Mouse (Mus musculus) CH12.LX (cell line): Measurements from ENCODE around the gene Dpf1. TPM values are rescaled to one million over a fixed set of nuclear protein-coding genes. Genes with fewer than 3 reads are reported as not detected.

Experiments
- DNase-seq: peaks from one replicate; pipeline ENCODE4 v3.0.0-alpha.2; 2013; ENCODE audit errors: extremely low read depth
- H3K27ac ChIP-seq: 2 replicates; pipeline ENCODE4 v1.5.1; 2012; ENCODE audit warnings: low read depth, mild to moderate bottlenecking, control low read depth, moderate library complexity; ENCODE audit not compliant: insufficient read depth
- H3K27me3 ChIP-seq: replicated peaks from 2 replicates; pipeline ENCODE3; 2012; ENCODE audit warnings: inconsistent platforms
- H3K36me3 ChIP-seq, 2 experiments: replicated peaks in 1 of 2; 2 replicates each; pipeline versions ENCODE3 to v1.6.1; 2012; ENCODE audit warnings: inconsistent platforms in 1 of 2, low read length in 1 of 2, mild to moderate bottlenecking in 1 of 2, mixed read lengths in 1 of 2, moderate library complexity in 1 of 2; ENCODE audit not compliant: control insufficient read depth in 1 of 2, insufficient read depth in 1 of 2
- H3K4me1 ChIP-seq, 2 experiments: 2 replicates each; pipeline ENCODE4 v1.6.1; 2012; ENCODE audit warnings: inconsistent platforms in 1 of 2, moderate library complexity in 1 of 2; ENCODE audit not compliant: insufficient read depth in 2 of 2, control insufficient read depth in 1 of 2
- H3K4me2 ChIP-seq: 2 replicates; pipeline ENCODE4 v1.6.1; 2012; ENCODE audit warnings: low read depth, mild to moderate bottlenecking, control low read depth; ENCODE audit not compliant: poor library complexity, insufficient read depth, severe bottlenecking
- H3K4me3 ChIP-seq, 3 experiments: fragments of 150-350 bp in 1 of 3; sonication (generic) in 1 of 3; replicated peaks in 1 of 3; 2 replicates each; pipeline versions ENCODE3 to v1.5.1; 2011 to 2012; ENCODE audit warnings: low read depth in 2 of 3, low read length in 2 of 3, mild to moderate bottlenecking in 2 of 3, moderate library complexity in 2 of 3, control low read depth in 1 of 3, improper control_type of control experiment in 1 of 3, inconsistent platforms in 1 of 3, mixed read lengths in 1 of 3; ENCODE audit not compliant: poor library complexity in 1 of 3
- H3K79me2 ChIP-seq: replicated peaks from 2 replicates; pipeline ENCODE4 v1.6.1; 2012; ENCODE audit warnings: mild to moderate bottlenecking, moderate library complexity; ENCODE audit not compliant: control insufficient read depth, poor library complexity, insufficient read depth, severe bottlenecking; ENCODE audit errors: extremely low read depth
- H3K9ac ChIP-seq: 2 replicates; pipeline ENCODE4 v1.6.1; 2012; ENCODE audit warnings: low read depth, mild to moderate bottlenecking, control low read depth, moderate library complexity; ENCODE audit not compliant: insufficient read depth
- H3K9me3 ChIP-seq: replicated peaks from 2 replicates; pipeline ENCODE3; 2012; ENCODE audit warnings: low read length, inconsistent platforms, mixed read lengths
- BHLHE40 ChIP-seq: IDR thresholded peaks from 2 replicates; pipeline ENCODE4 v1.6.1; 2011; ENCODE audit warnings: mild to moderate bottlenecking, low read depth, low read length, improper control_type of control experiment
- CHD1 ChIP-seq: IDR thresholded peaks from 2 replicates; pipeline ENCODE4 v1.6.1; 2012; ENCODE audit warnings: low read depth, low read length, improper control_type of control experiment, inconsistent platforms
- CHD2 ChIP-seq: IDR thresholded peaks from 2 replicates; pipeline ENCODE4 v1.6.1; 2011; ENCODE audit warnings: low read length, improper control_type of control experiment
- E2F4 ChIP-seq: IDR thresholded peaks from 2 replicates; pipeline ENCODE4 v1.6.1; 2011; ENCODE audit warnings: low read depth, low read length, improper control_type of control experiment; ENCODE audit not compliant: insufficient replicate concordance
- ELF1 ChIP-seq: IDR thresholded peaks from 2 replicates; pipeline ENCODE4 v1.6.1; 2014; ENCODE audit warnings: low read depth, mild to moderate bottlenecking, inconsistent platforms, low read length, improper control_type of control experiment
- GABPA ChIP-seq: IDR thresholded peaks from 2 replicates; pipeline ENCODE4 v1.6.1; 2012; ENCODE audit warnings: low read depth, low read length, improper control_type of control experiment, inconsistent platforms; ENCODE audit not compliant: insufficient replicate concordance
- HCFC1 ChIP-seq: IDR thresholded peaks from 2 replicates; pipeline ENCODE4 v1.6.1; 2012; ENCODE audit warnings: low read depth, mild to moderate bottlenecking, inconsistent platforms, low read length, improper control_type of control experiment
- JUND ChIP-seq: conservative IDR thresholded peaks from 2 replicates; pipeline ENCODE4 v1.6.1; 2011; ENCODE audit warnings: low read depth, low read length, improper control_type of control experiment
- NELFE ChIP-seq: IDR thresholded peaks from 2 replicates; pipeline ENCODE4 v1.6.1; 2011; ENCODE audit warnings: low read depth, low read length, improper control_type of control experiment
- NRF1 ChIP-seq: IDR thresholded peaks from 2 replicates; pipeline ENCODE4 v1.6.1; 2014; ENCODE audit warnings: low read depth, mild to moderate bottlenecking, inconsistent platforms, low read length, improper control_type of control experiment, moderate library complexity
- PAX5 ChIP-seq: IDR thresholded peaks from 2 replicates; pipeline ENCODE4 v1.6.1; 2012; ENCODE audit warnings: low read length, inconsistent platforms, mixed read lengths
- POLR2A ChIP-seq: IDR thresholded peaks from 2 replicates; pipeline ENCODE4 v1.6.1; 2011; ENCODE audit warnings: low read depth, mild to moderate bottlenecking, improper control_type of control experiment, low read length
- SIN3A ChIP-seq: IDR thresholded peaks from 2 replicates; pipeline ENCODE4 v1.6.1; 2012; ENCODE audit warnings: low read length, improper control_type of control experiment, inconsistent platforms
- TBP ChIP-seq: conservative IDR thresholded peaks from 2 replicates; pipeline ENCODE4 v1.6.1; 2011; ENCODE audit warnings: low read depth, low read length, improper control_type of control experiment
- TCF12 ChIP-seq: IDR thresholded peaks from 2 replicates; pipeline ENCODE4 v1.6.1; 2014; ENCODE audit warnings: low read depth, mild to moderate bottlenecking, inconsistent platforms, low read length, improper control_type of control experiment
- USF2 ChIP-seq: conservative IDR thresholded peaks from 2 replicates; pipeline ENCODE4 v1.6.1; 2011; ENCODE audit warnings: low read depth, low read length, improper control_type of control experiment
- ZC3H11A ChIP-seq: IDR thresholded peaks from 2 replicates; pipeline ENCODE4 v1.6.1; 2012; ENCODE audit warnings: low read depth, mild to moderate bottlenecking, inconsistent platforms, low read length, improper control_type of control experiment
- ZKSCAN1 ChIP-seq: IDR thresholded peaks from 2 replicates; pipeline ENCODE4 v1.6.1; 2012; ENCODE audit warnings: low read depth, inconsistent platforms, low read length, improper control_type of control experiment, borderline replicate concordance
- dilution Hi-C: fragments of 300-500 bp; cut with MboI; formaldehyde crosslinking; loops from 2 replicates; pipeline ENCODE4 v1.14.3; 2020; ENCODE audit warnings: low sequenced_read_pairs; ENCODE audit not compliant: extremely low pct_unique_long_range_greater_than_20kb, extremely low pct_ligation_motif_present
- in situ Hi-C: fragments of 300-500 bp; cut with MboI; formaldehyde crosslinking; loops from 3 replicates; pipeline ENCODE4 v1.14.3; 2019; ENCODE audit warnings: low sequenced_read_pairs, low pct_ligation_motif_present, low pct_unique_long_range_greater_than_20kb, mixed read lengths
- polyA plus RNA-seq: library from polyadenylated mRNA; unstranded; fragments of >175 nt; gene quantifications from 2 replicates; pipeline ENCODE4 v1.2.1, GENCODE M21; 2012; ENCODE audit warnings: low read depth; ENCODE audit not compliant: insufficient read length
- total RNA-seq, 2 experiments: library from RNA; depleted of rRNA; stranded (reverse); fragments of 300-350 nt in 1 of 2; fragments of >200 nt in 1 of 2; gene quantifications; 2 replicates each; pipeline ENCODE4 v1.2.3; 2012 to 2014

Gene Dpf1
- total and polyA plus RNA-seq, 3 experiments, result 0.38 to 3.0 (median 0.97) TPM

DNA sequence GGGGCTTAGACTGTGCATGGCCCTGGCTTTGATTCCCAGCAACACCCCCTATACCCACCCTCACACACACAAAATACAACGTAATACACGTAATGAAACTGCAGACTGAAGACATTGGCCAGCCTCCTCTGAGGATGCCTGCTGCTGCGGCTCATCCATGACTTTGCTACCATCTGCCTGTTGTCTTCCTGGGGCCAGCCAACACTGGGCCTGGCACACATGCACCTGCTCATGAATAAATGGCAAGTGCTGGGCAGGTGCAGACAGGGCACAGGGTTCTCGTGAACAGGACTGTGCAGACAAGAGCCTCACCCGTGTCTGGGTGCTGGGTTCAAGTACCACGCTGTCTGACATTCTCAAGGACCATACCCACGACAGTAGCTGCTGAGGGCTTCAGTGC, 40.0 kb downstream of the Dpf1 start:
- H3K4me3 ChIP-seq, result no peak overlapping the region
- dilution Hi-C loops, result no loop called here
- no peaks in the 10 kb centered on the region for H3K79me2 ChIP-seq
- no peak for DNase-seq
- peaks cover 0 to 32% of the 10 kb centered on the region in 2 experiments for H3K36me3 ChIP-seq
- no peak overlapping the region for H3K4me2 ChIP-seq
- no peaks in the 10 kb centered on the region for H3K27me3 ChIP-seq
- no peak overlapping the region for H3K9ac ChIP-seq
- TF ChIP-seq JUND (no peak), USF2 (no peak), PAX5 (no peak), POLR2A (no peak), CHD1 (no peak), ZKSCAN1 (no peak), NELFE (no peak), HCFC1 (no peak), E2F4 (no peak), ELF1 (no peak), BHLHE40 (no peak), NRF1 (no peak), SIN3A (no peak), TBP (no peak), TCF12 (no peak)
- no peak overlapping the region for H3K27ac ChIP-seq
- H3K9me3 ChIP-seq, result no peaks in the 10 kb centered on the region
- peaks cover 0 to 9% of the 10 kb centered on the region in 2 experiments; a peak in 1 of 4 replicates for H3K4me1 ChIP-seq
- in situ Hi-C loops, result no loop called here

DNA sequence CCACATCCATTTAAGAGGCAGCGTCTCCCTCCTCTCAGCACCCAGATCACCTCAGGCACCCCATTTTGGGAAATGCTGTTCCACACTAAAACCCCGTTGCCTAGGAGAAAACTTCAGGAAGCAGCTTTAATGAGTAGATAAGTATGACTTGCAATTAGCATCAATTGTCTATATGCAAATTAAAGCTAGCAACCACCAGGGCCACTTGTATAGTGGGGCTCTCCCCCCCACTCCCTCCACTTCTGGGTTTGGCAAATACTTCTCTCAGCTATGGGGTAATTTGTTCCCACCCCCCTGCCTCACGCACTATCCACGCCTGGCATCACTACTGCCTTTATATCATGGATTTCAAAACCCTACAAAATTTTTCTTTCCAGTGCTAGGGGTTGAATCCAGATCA, 41.8 kb downstream of the Dpf1 start:
- DNase-seq, result no peak
- H3K9ac ChIP-seq, result no peak overlapping the region
- no peaks in the 10 kb centered on the region for H3K9me3 ChIP-seq
- in situ Hi-C loops, result no loop called here
- H3K4me2 ChIP-seq, result no peak overlapping the region
- H3K36me3 ChIP-seq, result peaks cover 2 to 44% of the 10 kb centered on the region in 2 experiments
- peaks cover 0 to 7% of the 10 kb centered on the region in 2 experiments; a peak in 1 of 4 replicates for H3K4me1 ChIP-seq
- no peaks in the 10 kb centered on the region for H3K27me3 ChIP-seq
- no peaks in the 10 kb centered on the region for H3K79me2 ChIP-seq
- TF ChIP-seq CHD2, result no peak
- TF ChIP-seq GABPA, result no peak
- TF ChIP-seq ZC3H11A, result no peak
- TF ChIP-seq, all 38 proteins: peak for 0
- no peak overlapping the region for H3K4me3 ChIP-seq
- no peak overlapping the region for H3K27ac ChIP-seq
- dilution Hi-C loops, result no loop called here
